22 mouse cellular contexts compared by ENCODE assay signal in genomic region chr13:102888211-102888610, GRCm38 (mm10).
DNase-seq lines count a peak whose midpoint lies in the region; ATAC-seq and TF ChIP-seq lines count a peak whose summit lies in the region.
"Had no signal": no experiment of that assay in that cellular context is flagged by ENCODE, and none has a peak within 500 bp of the region (broad histone marks: within the 10 kb centered on the region; RNA-seq: fewer than 3 reads in every experiment).

No protein-coding gene starts in this region.

- H3K4me2 ChIP-seq in forebrain, embryonic 13.5 days = no peak overlapping the region
- H3K4me2 ChIP-seq in forebrain, embryonic 16.5 days (ENCODE audit: low read length) = no peak overlapping the region
- peak overlapping the region; percentile 7 for H3K4me2 ChIP-seq in heart, postnatal 0 days (ENCODE audit: low read depth, low read length)
- no peak overlapping the region for H3K4me2 ChIP-seq in neural tube, embryonic 11.5 days (ENCODE audit: low read depth)
- no peak overlapping the region for H3K4me2 ChIP-seq in neural tube, embryonic 15.5 days
- H3K4me2 ChIP-seq: hindbrain, embryonic 15.5 days had no signal

- ATAC-seq in forebrain, embryonic 13.5 days = peak; percentile 28; the same call in 1 of the 2 replicates
- ATAC-seq in forebrain, embryonic 16.5 days = no peak
- ATAC-seq in heart, postnatal 0 days (ENCODE audit: insufficient read depth, low read depth) = no peak
- no peak for ATAC-seq in neural tube, embryonic 11.5 days (ENCODE audit: insufficient read depth, low FRiP score, low TSS enrichment)
- no peak for ATAC-seq in neural tube, embryonic 15.5 days (ENCODE audit: low FRiP score)
- ATAC-seq: CD4-positive, CD25-positive, alpha-beta regulatory T cell, adult 4 months; forebrain, postnatal 0 days; intestine, embryonic 16.5 days had no signal

- H3K9ac ChIP-seq in forebrain, embryonic 13.5 days = no peak overlapping the region
- no peak overlapping the region for H3K9ac ChIP-seq in forebrain, embryonic 16.5 days (replicated peaks; ENCODE audit: low read depth, low read length)
- H3K9ac ChIP-seq in heart, postnatal 0 days (replicated peaks; ENCODE audit: low read depth, low read length) = no peak overlapping the region
- no peak overlapping the region for H3K9ac ChIP-seq in neural tube, embryonic 11.5 days (ENCODE audit: low read length)
- no peak overlapping the region for H3K9ac ChIP-seq in neural tube, embryonic 15.5 days (replicated peaks)
- H3K9ac ChIP-seq: forebrain, postnatal 0 days; hindbrain, embryonic 15.5 days had no signal

- DNase-seq in heart, postnatal 0 days (ENCODE audit: low spot score) = no peak
- DNase-seq in heart, adult 9 months (ENCODE audit: low spot score in 2 of 2) = no peak
- DNase-seq in neural tube, embryonic 11.5 days (ENCODE audit: low spot score) = peak; percentile 4
- DNase-seq in layer of hippocampus, adult 8-10 months (ENCODE audit: low spot score in 2 of 2) = no peak
- DNase-seq: adrenal gland, adult 8-10 months; cerebellum, adult 8-10 months; forebrain, postnatal 0 days; heart, postnatal 4 days; liver; lung, adult 18-20 months; lung, postnatal 36 days; right cerebral cortex, postnatal 14 days; spleen, adult 18-20 months; thymus, postnatal 14 days had no signal

- H3K36me3 ChIP-seq in forebrain, embryonic 13.5 days (ENCODE audit: poor library complexity, severe bottlenecking) = no peaks in the 10 kb centered on the region
- no peaks in the 10 kb centered on the region for H3K36me3 ChIP-seq in forebrain, embryonic 16.5 days (ENCODE audit: control insufficient read depth, insufficient read depth)
- no peaks in the 10 kb centered on the region for H3K36me3 ChIP-seq in heart, postnatal 0 days (replicated peaks; ENCODE audit: control insufficient read depth, insufficient read depth, low read length)
- no peaks in the 10 kb centered on the region for H3K36me3 ChIP-seq in neural tube, embryonic 11.5 days (ENCODE audit: control insufficient read depth, insufficient read depth, low read length)
- H3K36me3 ChIP-seq in neural tube, embryonic 15.5 days = no peaks in the 10 kb centered on the region
- H3K36me3 ChIP-seq: hindbrain, embryonic 15.5 days had no signal

- no peaks in the 10 kb centered on the region for H3K9me3 ChIP-seq in forebrain, embryonic 13.5 days (replicated peaks)
- H3K9me3 ChIP-seq in forebrain, embryonic 16.5 days (ENCODE audit: control insufficient read depth, low read length) = no peaks in the 10 kb centered on the region
- no peaks in the 10 kb centered on the region for H3K9me3 ChIP-seq in heart, postnatal 0 days (replicated peaks; ENCODE audit: control insufficient read depth, low read length)
- no peaks in the 10 kb centered on the region for H3K9me3 ChIP-seq in neural tube, embryonic 11.5 days (ENCODE audit: control insufficient read depth, low read length)
- H3K9me3 ChIP-seq in neural tube, embryonic 15.5 days (replicated peaks) = no peaks in the 10 kb centered on the region
- H3K9me3 ChIP-seq: hindbrain, embryonic 15.5 days had no signal

- TF ChIP-seq EP300 in heart, postnatal 0 days (IDR thresholded peaks at IDR 0.05; ENCODE audit: low read depth) = no peak

- H3K27me3 ChIP-seq in forebrain, embryonic 13.5 days = no peaks in the 10 kb centered on the region
- no peaks in the 10 kb centered on the region for H3K27me3 ChIP-seq in forebrain, embryonic 16.5 days (replicated peaks; ENCODE audit: control insufficient read depth, insufficient read depth, low read length)
- H3K27me3 ChIP-seq in heart, postnatal 0 days (ENCODE audit: control insufficient read depth, insufficient read depth, low read length) = no peaks in the 10 kb centered on the region
- no peaks in the 10 kb centered on the region for H3K27me3 ChIP-seq in neural tube, embryonic 11.5 days (ENCODE audit: control insufficient read depth, insufficient read depth, low read length)
- no peaks in the 10 kb centered on the region for H3K27me3 ChIP-seq in neural tube, embryonic 15.5 days (replicated peaks)
- H3K27me3 ChIP-seq: hindbrain, embryonic 15.5 days; Patski had no signal

- TF ChIP-seq CTCF in heart, postnatal 0 days (IDR thresholded peaks at IDR 0.05; ENCODE audit: low read depth) = no peak

- peaks cover under 1% of the 10 kb centered on the region; the same call in 1 of the 2 replicates for H3K4me1 ChIP-seq in forebrain, embryonic 13.5 days
- H3K4me1 ChIP-seq in forebrain, embryonic 16.5 days (replicated peaks; ENCODE audit: control insufficient read depth, insufficient read depth, low read length) = peaks cover 4% of the 10 kb centered on the region
- peaks cover 13% of the 10 kb centered on the region for H3K4me1 ChIP-seq in heart, postnatal 0 days (ENCODE audit: control insufficient read depth, insufficient read depth)
- no peaks in the 10 kb centered on the region for H3K4me1 ChIP-seq in neural tube, embryonic 11.5 days (ENCODE audit: control insufficient read depth, insufficient read depth, low read length)
- peaks cover 10% of the 10 kb centered on the region for H3K4me1 ChIP-seq in neural tube, embryonic 15.5 days

- no peak overlapping the region for H3K4me3 ChIP-seq in forebrain, embryonic 13.5 days
- H3K4me3 ChIP-seq in forebrain, embryonic 16.5 days (replicated peaks; ENCODE audit: low read length) = no peak overlapping the region
- no peak overlapping the region for H3K4me3 ChIP-seq in heart, postnatal 0 days (ENCODE audit: low read depth, low read length)
- no peak overlapping the region for H3K4me3 ChIP-seq in neural tube, embryonic 11.5 days (ENCODE audit: low read depth, low read length)
- H3K4me3 ChIP-seq in neural tube, embryonic 15.5 days (replicated peaks) = no peak overlapping the region
- H3K4me3 ChIP-seq: hindbrain, embryonic 15.5 days; myocyte had no signal

- no peak overlapping the region for H3K27ac ChIP-seq in forebrain, embryonic 13.5 days
- no peak overlapping the region for H3K27ac ChIP-seq in forebrain, embryonic 16.5 days (ENCODE audit: low read length)
- no peak overlapping the region for H3K27ac ChIP-seq in heart, postnatal 0 days (ENCODE audit: low read depth)
- H3K27ac ChIP-seq in neural tube, embryonic 11.5 days (ENCODE audit: low read depth, low read length) = no peak overlapping the region
- no peak overlapping the region for H3K27ac ChIP-seq in neural tube, embryonic 15.5 days (replicated peaks)

- WGBS in forebrain, embryonic 13.5 days = 62% methylated on average over 8 of the region's 8 CpGs
- 45% methylated on average over 8 of the region's 8 CpGs for WGBS in forebrain, embryonic 16.5 days
- WGBS in heart, postnatal 0 days = 80% methylated on average over 8 of the region's 8 CpGs
- WGBS in neural tube, embryonic 11.5 days = 87% methylated on average over 8 of the region's 8 CpGs
- 62% methylated on average over 8 of the region's 8 CpGs for WGBS in neural tube, embryonic 15.5 days
